Mouse (Mus musculus) Muller cell, postnatal 12 days (primary cell): ENCODE measurements around the gene Trarg1.

Experiments
- DNase-seq: peaks from one replicate; pipeline ENCODE4 v3.0.0-alpha.2; 2015; ENCODE audit errors: inconsistent ontology term

The Trarg1 gene

DNA sequence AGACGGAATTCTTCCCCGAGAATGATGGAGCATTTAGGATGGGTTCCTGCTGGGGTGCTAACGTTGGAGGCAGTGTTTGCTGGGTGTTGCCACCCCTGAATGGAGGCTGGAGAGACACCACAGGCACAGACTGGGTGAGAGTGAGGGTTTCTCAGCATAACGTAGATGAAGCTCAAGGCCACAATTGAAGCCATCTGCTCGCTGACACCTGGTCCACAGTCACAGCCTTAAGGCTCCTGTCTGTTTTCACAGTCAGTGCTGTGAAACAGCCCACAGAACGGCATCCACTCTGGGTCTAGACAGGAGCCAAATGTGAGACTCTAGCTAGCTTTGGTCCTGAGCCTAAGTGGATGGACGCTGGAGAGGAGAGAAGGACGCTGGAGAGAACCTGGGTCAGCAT, 5.4 kb upstream of the Trarg1 start:
- DNase-seq = no peak

DNA sequence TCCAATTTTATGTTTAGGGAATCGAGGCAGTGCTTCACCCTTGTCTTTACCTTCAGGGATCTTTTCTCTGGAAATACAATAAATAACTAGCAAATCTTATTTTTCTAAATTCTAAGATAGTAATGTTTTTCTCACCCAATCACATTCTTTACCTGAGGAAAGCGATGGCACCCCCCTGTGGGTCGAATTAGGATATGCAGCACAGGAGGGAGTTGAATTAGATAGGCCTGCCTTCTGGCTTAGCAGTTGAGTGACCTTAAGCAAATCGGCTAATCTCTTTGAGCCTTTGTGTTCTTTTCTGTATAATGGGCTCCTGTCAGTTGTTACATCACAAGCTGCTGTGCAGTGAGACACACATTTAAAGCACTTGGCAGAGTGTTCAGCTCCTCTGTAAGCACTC, 4.9 kb upstream of the Trarg1 start:
- DNase-seq = no peak

DNA sequence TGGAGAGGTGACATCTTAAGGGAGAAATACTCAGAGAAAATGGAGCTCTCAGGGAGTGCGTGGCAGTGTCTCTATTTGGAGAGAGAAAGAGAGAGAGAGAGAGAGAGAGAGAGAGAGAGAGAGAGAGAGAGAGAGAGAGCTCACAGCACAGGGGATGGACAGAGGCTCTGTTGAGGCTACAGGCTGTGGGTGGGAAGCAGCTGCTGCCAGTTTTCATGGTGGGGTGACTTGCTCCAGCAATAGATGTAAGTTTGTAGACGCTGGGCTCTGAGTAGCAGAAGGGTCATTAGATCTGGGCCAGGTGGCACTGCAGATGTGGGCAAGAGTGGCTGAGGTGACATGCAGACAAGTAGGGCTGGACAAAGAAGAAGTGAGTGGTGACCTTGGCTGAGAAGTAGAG, 6.0 kb downstream of the Trarg1 start:
- DNase-seq = no peak

DNA sequence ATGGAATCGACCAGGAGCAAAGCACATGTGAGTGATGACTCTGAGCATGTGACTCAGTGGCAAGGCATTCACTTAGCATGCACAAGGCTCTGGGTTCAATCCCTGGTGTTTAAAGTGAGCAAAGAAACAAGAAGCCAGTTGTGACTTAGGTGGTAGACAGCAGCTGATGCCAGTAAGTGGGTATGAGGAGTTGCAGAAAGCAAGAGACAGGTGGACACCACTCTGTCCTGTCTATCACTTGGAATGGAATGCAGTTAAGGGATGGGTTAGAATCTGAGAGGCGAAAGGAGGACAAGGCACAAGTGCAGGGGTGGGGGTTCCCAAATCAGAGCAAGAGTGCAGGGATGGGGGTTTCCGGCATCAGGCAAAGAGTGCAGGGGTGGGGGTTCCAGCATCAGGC, 12.5 kb downstream of the Trarg1 start:
- no peak for DNase-seq

GRCm38 (mm10) chr11:76695810-76696209, 16.2 kb downstream of the Trarg1 start:
- no peak for DNase-seq

GRCm38 (mm10) chr11:76699626-76700025, 20.0 kb downstream of the Trarg1 start:
- DNase-seq = no peak

- DNase-seq = no peak
Observed at GRCm38 (mm10) chr11:76707656-76708055, 28.0 kb downstream of the Trarg1 start.

DNA sequence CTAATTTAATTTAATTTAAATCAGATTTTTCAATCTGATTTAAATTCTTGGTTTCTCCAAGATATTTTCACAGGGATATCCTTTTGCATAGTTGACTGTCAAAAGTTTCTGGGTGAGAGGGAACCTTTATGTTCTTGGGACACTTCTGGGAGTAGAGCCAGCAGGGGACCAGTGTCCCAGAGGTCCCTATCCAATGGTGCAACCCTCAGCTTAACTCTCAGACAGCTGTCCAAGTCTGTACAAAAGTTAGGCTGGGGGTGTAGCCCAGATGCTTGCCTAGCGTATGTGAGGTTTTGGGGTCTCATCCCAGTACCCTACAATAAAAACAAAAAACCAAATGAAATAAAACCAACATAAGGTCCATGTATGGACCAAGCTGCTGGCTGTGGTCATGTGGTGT, 28.5 kb downstream of the Trarg1 start:
- no peak for DNase-seq

- no peak for DNase-seq
Observed at GRCm38 (mm10) chr11:76708881-76709280, 29.3 kb downstream of the Trarg1 start.

- peak; percentile 72 for DNase-seq
Observed at GRCm38 (mm10) chr11:76709625-76710452, 30.2 kb downstream of the Trarg1 start.

GRCm38 (mm10) chr11:76717000-76717399, 37.4 kb downstream of the Trarg1 start:
- DNase-seq = no peak

GRCm38 (mm10) chr11:76723911-76724310, 44.3 kb downstream of the Trarg1 start:
- no peak for DNase-seq

GRCm38 (mm10) chr11:76728093-76728492, 48.5 kb downstream of the Trarg1 start:
- no peak for DNase-seq

- DNase-seq = no peak
Observed at GRCm38 (mm10) chr11:76730650-76731049, 51.0 kb downstream of the Trarg1 start.

GRCm38 (mm10) chr11:76734560-76734959, 55.0 kb downstream of the Trarg1 start:
- DNase-seq = peak; percentile 71

DNA sequence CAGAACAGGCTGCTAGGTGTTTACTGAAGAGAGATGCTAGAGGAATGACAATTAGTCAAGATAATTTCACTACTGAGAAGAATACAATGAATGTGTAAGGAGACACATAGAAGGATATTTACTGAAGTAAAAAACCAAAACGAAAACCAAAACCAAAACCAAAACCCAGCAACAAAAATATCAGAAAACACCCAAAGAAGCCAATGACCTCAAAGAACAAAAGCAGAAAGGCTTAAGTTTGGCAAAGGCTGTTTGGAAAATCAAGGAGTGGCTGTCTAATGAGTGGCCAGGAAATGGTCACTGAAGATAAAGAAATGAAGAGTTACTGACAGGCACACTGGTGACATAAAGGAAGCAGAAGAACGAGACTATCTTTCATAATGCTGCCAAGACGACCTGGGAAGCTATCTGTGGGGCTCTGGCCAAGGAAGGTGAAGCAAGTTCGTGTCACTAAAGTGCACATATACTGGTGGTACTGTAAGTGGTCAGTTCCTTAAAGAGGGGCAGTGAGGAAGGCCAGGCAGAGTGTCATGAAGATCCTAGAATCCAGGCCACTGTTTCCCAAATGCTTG, 56.2 kb downstream of the Trarg1 start:
- no peak for DNase-seq

DNA sequence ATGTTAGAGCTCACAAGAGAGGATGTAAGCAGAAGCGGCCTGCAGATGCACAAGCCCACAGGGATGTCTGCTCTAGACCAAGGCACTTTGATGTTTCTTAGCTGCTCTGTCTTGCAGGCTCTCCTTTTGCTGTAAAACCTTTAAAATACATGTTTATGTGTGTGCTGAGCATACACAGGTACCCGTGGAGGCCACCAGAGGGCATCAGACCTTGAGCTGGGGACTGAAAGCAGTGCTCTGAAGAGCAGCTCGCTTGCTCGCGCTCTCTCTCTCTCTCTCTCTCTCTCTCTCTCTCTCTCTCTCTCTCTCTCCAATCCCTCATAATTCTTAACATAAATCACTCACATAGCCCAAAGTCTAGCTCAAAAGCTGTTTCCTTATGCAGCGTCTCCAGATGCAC, 59.5 kb downstream of the Trarg1 start:
- DNase-seq = no peak

DNA sequence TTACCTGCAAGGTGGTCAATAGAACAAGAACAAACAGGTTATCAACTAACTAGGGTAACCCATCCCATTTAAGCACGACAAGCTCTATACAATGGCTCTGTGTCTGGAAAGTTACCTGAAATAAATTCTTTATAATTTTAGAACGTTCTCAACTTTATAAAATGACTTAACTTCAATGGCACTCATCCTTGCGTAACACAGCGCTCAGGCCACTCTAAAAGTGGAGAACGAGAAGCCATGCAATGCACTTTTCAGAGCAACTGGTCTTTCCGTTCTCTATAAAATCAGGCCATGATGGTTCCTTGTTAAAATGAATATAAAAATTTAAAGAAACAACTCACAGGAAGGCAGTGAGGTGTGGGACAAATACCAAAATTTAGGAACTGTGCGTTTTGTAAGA, 62.9 kb downstream of the Trarg1 start:
- no peak for DNase-seq

GRCm38 (mm10) chr11:76744550-76744949, 64.9 kb downstream of the Trarg1 start:
- DNase-seq = no peak

GRCm38 (mm10) chr11:76745921-76746320, 66.3 kb downstream of the Trarg1 start:
- DNase-seq = no peak
